Comparison of ENCODE assay signal across 8 mouse cellular contexts in genomic region chr19:53890781-53891251, GRCm38 (mm10). TPM values are rescaled to one million over a fixed set of nuclear protein-coding genes. Genes with fewer than 3 reads are reported as not detected.
A peak's percentile ranks its signal among the peaks of the same experiment; 100 is the strongest.
DNase-seq lines count a peak whose midpoint lies in the region; ATAC-seq and TF ChIP-seq lines count a peak whose summit lies in the region.
"Had no signal": no experiment of that assay in that cellular context is flagged by ENCODE, and none has a peak within 500 bp of the region (broad histone marks: within the 10 kb centered on the region; RNA-seq: fewer than 3 reads in every experiment).

No protein-coding gene starts in this region.

- no peak for TF ChIP-seq CTCF in G1E (IDR thresholded peaks at IDR 0.05; ENCODE audit: low read depth, low read length)
- peak; percentile 56 for TF ChIP-seq CTCF in intestine, postnatal 0 days (IDR thresholded peaks at IDR 0.05; ENCODE audit: low read depth)
- TF ChIP-seq CTCF in forebrain, postnatal 0 days (IDR thresholded peaks at IDR 0.05; ENCODE audit: low read depth) = no peak

- H3K4me3 ChIP-seq in G1E (ENCODE audit: low read depth, low read length) = peak overlapping the region; percentile 43; the same call in 1 of the 2 replicates
- no peak overlapping the region for H3K4me3 ChIP-seq in intestine, postnatal 0 days (ENCODE audit: low read depth, low read length)
- no peak overlapping the region for H3K4me3 ChIP-seq in forebrain, postnatal 0 days (ENCODE audit: low read depth, low read length)
- H3K4me3 ChIP-seq: myocyte had no signal

- H3K27me3 ChIP-seq in G1E (ENCODE audit: insufficient read depth, low read length) = no peaks in the 10 kb centered on the region
- H3K27me3 ChIP-seq in intestine, postnatal 0 days (replicated peaks; ENCODE audit: control insufficient read depth, insufficient read depth, low read length) = no peaks in the 10 kb centered on the region
- no peaks in the 10 kb centered on the region for H3K27me3 ChIP-seq in forebrain, postnatal 0 days (ENCODE audit: insufficient read depth, low read length)

- 23% methylated on average over 5 of the region's 5 CpGs for WGBS in intestine, postnatal 0 days
- WGBS in forebrain, postnatal 0 days = 69% methylated on average over 5 of the region's 5 CpGs

- peaks cover 90% of the 10 kb centered on the region for H3K4me1 ChIP-seq in G1E (ENCODE audit: insufficient read depth, low read depth, low read length)
- peaks cover 37% of the 10 kb centered on the region for H3K4me1 ChIP-seq in intestine, postnatal 0 days (replicated peaks; ENCODE audit: control insufficient read depth, insufficient read depth, low read length)
- H3K4me1 ChIP-seq in forebrain, postnatal 0 days (ENCODE audit: insufficient read depth) = no peaks in the 10 kb centered on the region

- H3K36me3 ChIP-seq in G1E (replicated peaks) = no peaks in the 10 kb centered on the region
- H3K36me3 ChIP-seq in intestine, postnatal 0 days (ENCODE audit: control insufficient read depth, insufficient read depth) = no peaks in the 10 kb centered on the region
- H3K36me3 ChIP-seq in forebrain, postnatal 0 days (ENCODE audit: insufficient read depth) = no peaks in the 10 kb centered on the region

- peak; percentile 35 for ATAC-seq in G1E (ENCODE audit: extremely low read depth, insufficient number of reproducible peaks, low FRiP score, poor library complexity, severe bottlenecking)
- ATAC-seq in intestine, postnatal 0 days = peak; percentile 63
- ATAC-seq in forebrain, postnatal 0 days = no peak

- H3K9ac ChIP-seq in intestine, postnatal 0 days (ENCODE audit: low read depth, low read length) = no peak overlapping the region
- H3K9ac ChIP-seq in forebrain, postnatal 0 days = no peak overlapping the region

- H3K9me3 ChIP-seq in G1E (replicated peaks) = no peaks in the 10 kb centered on the region
- no peaks in the 10 kb centered on the region for H3K9me3 ChIP-seq in intestine, postnatal 0 days (ENCODE audit: control insufficient read depth)
- no peaks in the 10 kb centered on the region for H3K9me3 ChIP-seq in forebrain, postnatal 0 days (ENCODE audit: low read length)

- H3K27ac ChIP-seq in intestine, postnatal 0 days (ENCODE audit: low read depth, low read length) = peak overlapping the region; percentile 84
- no peak overlapping the region for H3K27ac ChIP-seq in forebrain, postnatal 0 days (ENCODE audit: low read depth, low read length)

- peak; percentile 83 for DNase-seq in CD4-positive helper T cell, adult 2 months (ENCODE audit: low read depth, low spot score)
- DNase-seq in G1E (ENCODE audit: low spot score) = no peak
- DNase-seq in naive thymus-derived CD4-positive, alpha-beta T cell, adult 2 months (ENCODE audit: low read depth) = peak; percentile 83
- DNase-seq in cerebellum, adult 8-10 months = no peak
- no peak for DNase-seq in frontal cortex, postnatal 25 days (ENCODE audit: low spot score in 2 of 2)
- DNase-seq in forebrain, postnatal 0 days = no peak

- H3K4me2 ChIP-seq in intestine, postnatal 0 days (replicated peaks; ENCODE audit: low read depth) = no peak overlapping the region
- no peak overlapping the region for H3K4me2 ChIP-seq in forebrain, postnatal 0 days (ENCODE audit: low read depth)

RNA-seq across cellular contexts. Expression of gene Pdcd4, which starts 1.2 kb away (rescaled TPM):
- 216 and 255 TPM in 2 replicates for total RNA-seq in G1E (2014; fragmentation: Nextera tagmentation)
- total RNA-seq in G1E (2017) = 176 and 270 TPM in 2 replicates
- 71.6 and 93.3 TPM in 2 replicates for polyA plus RNA-seq in G1E (2012)
- polyA plus RNA-seq in intestine, postnatal 0 days (2015; fragmentation: Nextera tagmentation; extraction: Ambion mirVana) = 65.5 and 75.2 TPM in 2 replicates
- total RNA-seq in forebrain, postnatal 0 days (2014; rRNA removed) = 24.4 and 32.3 TPM in 2 replicates
- 55.1 and 82.7 TPM in 2 replicates for polyA plus RNA-seq in forebrain, postnatal 0 days (2015; fragmentation: Nextera tagmentation; extraction: Ambion mirVana)

RNA-seq across cellular contexts. Expression of gene Shoc2, which starts 53.3 kb away (rescaled TPM):
- total RNA-seq in G1E (2014; fragmentation: Nextera tagmentation) (127 and 130 TPM in 2 replicates), G1E (2017) (123 and 124 TPM in 2 replicates)
- polyA plus RNA-seq in G1E (2012) = 3.2 and 4.3 TPM in 2 replicates
- polyA plus RNA-seq in intestine, postnatal 0 days (2015; fragmentation: Nextera tagmentation; extraction: Ambion mirVana) = 26.1 and 33.3 TPM in 2 replicates
- 83.3 and 101 TPM in 2 replicates for total RNA-seq in forebrain, postnatal 0 days (2014; rRNA removed)
- polyA plus RNA-seq in forebrain, postnatal 0 days (2015; fragmentation: Nextera tagmentation; extraction: Ambion mirVana) = 38.6 and 49.6 TPM in 2 replicates

RNA-seq across cellular contexts. Expression of gene Bbip1, which starts 53.6 kb away (rescaled TPM):
- total RNA-seq in G1E (2014; fragmentation: Nextera tagmentation) (56.2 and 69.1 TPM in 2 replicates), G1E (2017) (65.2 and 75.7 TPM in 2 replicates)
- polyA plus RNA-seq in G1E (2012) = 4.5 and 5.7 TPM in 2 replicates
- polyA plus RNA-seq in intestine, postnatal 0 days (2015; fragmentation: Nextera tagmentation; extraction: Ambion mirVana) = 71.7 and 75.7 TPM in 2 replicates
- total RNA-seq in forebrain, postnatal 0 days (2014; rRNA removed) = 138 and 189 TPM in 2 replicates
- 196 and 240 TPM in 2 replicates for polyA plus RNA-seq in forebrain, postnatal 0 days (2015; fragmentation: Nextera tagmentation; extraction: Ambion mirVana)

Comparison
In these comparisons a context has a peak if more than half of its experiments do, and no peak if none do; other contexts are left out.
1. DNase-seq: peak in CD4-positive helper T cell, adult 2 months (single experiment) and naive thymus-derived CD4-positive, alpha-beta T cell, adult 2 months (single experiment); none in G1E (single experiment), cerebellum, adult 8-10 months (single experiment), frontal cortex, postnatal 25 days (0 of 2) and forebrain, postnatal 0 days (single experiment).
2. RNA of gene Bbip1, which starts 53.6 kb away (polyA plus RNA-seq): 196 to 240 TPM in forebrain, postnatal 0 days and 71.7 to 75.7 TPM in intestine, postnatal 0 days; 4.5 to 5.7 TPM in G1E; every median in the first group is over 10 times any median in the second.